In genomic region chr2:119207961-119208343, GRCm38 (mm10) we compare ENCODE assay signal across 8 mouse cellular contexts. TPM values are rescaled to one million over a fixed set of nuclear protein-coding genes. Genes with fewer than 3 reads are reported as not detected.
DNase-seq lines count a peak whose midpoint lies in the region; ATAC-seq lines count a peak whose summit lies in the region.

No protein-coding gene starts in this region.

- no peak for ATAC-seq in heart, embryonic 11.5 days (replicated peaks; ENCODE audit: insufficient number of reproducible peaks, low FRiP score, low TSS enrichment)
- ATAC-seq in hindbrain, embryonic 13.5 days (ENCODE audit: low FRiP score) = peak; percentile 0; the same call in 1 of the 2 replicates
- peak; percentile 7 for ATAC-seq in megakaryocyte progenitor cell, adult 5-6 weeks (replicated peaks; ENCODE audit: poor library complexity)

- H3K27ac ChIP-seq in heart, embryonic 11.5 days (ENCODE audit: low read depth, low read length) = peak overlapping the region; percentile 66
- H3K27ac ChIP-seq in hindbrain, embryonic 13.5 days = peak overlapping the region; percentile 91

- WGBS in heart, embryonic 11.5 days (ENCODE audit: insufficient replicate concordance) = 19% methylated on average over 6 of the region's 6 CpGs
- WGBS in hindbrain, embryonic 13.5 days = 27% methylated on average over 6 of the region's 6 CpGs

- H3K27me3 ChIP-seq in heart, embryonic 11.5 days (ENCODE audit: control insufficient read depth, insufficient read depth, low read length) = no peaks in the 10 kb centered on the region
- no peaks in the 10 kb centered on the region for H3K27me3 ChIP-seq in hindbrain, embryonic 13.5 days

- peak overlapping the region; percentile 75 for H3K9ac ChIP-seq in heart, embryonic 11.5 days (ENCODE audit: low read depth, low read length)
- peak overlapping the region; percentile 84 for H3K9ac ChIP-seq in hindbrain, embryonic 13.5 days

- H3K4me2 ChIP-seq in heart, embryonic 11.5 days = peak overlapping the region; percentile 62
- peak overlapping the region; percentile 74 for H3K4me2 ChIP-seq in hindbrain, embryonic 13.5 days

- peaks cover 12% of the 10 kb centered on the region for H3K4me1 ChIP-seq in heart, embryonic 11.5 days (ENCODE audit: control insufficient read depth, insufficient read depth, low read length)
- peaks cover 24% of the 10 kb centered on the region for H3K4me1 ChIP-seq in hindbrain, embryonic 13.5 days (replicated peaks)

- peak overlapping the region; percentile 78 for H3K4me3 ChIP-seq in heart, embryonic 11.5 days (ENCODE audit: low read depth, low read length)
- H3K4me3 ChIP-seq in hindbrain, embryonic 13.5 days = peak overlapping the region; percentile 76

- no peaks in the 10 kb centered on the region for H3K9me3 ChIP-seq in heart, embryonic 11.5 days (replicated peaks; ENCODE audit: control insufficient read depth, low read length)
- no peaks in the 10 kb centered on the region for H3K9me3 ChIP-seq in hindbrain, embryonic 13.5 days

- no peak for DNase-seq in heart, adult 8-10 months (ENCODE audit: low spot score)
- DNase-seq in NIH3T3 (ENCODE audit: low read depth) = peak; percentile 6
- DNase-seq in cerebellum, adult 18-20 months = no peak
- no peak for DNase-seq in gastrocnemius, postnatal 25 days
- DNase-seq in thymus, postnatal 4 days = no peak

- H3K36me3 ChIP-seq in heart, embryonic 11.5 days (ENCODE audit: control insufficient read depth, insufficient read depth, low read length) = peaks cover 21% of the 10 kb centered on the region
- H3K36me3 ChIP-seq in hindbrain, embryonic 13.5 days = peaks cover 27% of the 10 kb centered on the region

RNA-seq across cellular contexts. Expression of gene Zfyve19, which starts 0.5 kb away (rescaled TPM):
- polyA plus RNA-seq in heart, embryonic 11.5 days (2014; fragmentation: Nextera tagmentation; extraction: Ambion mirVana) = 30.4 and 37.0 TPM in 2 replicates
- total RNA-seq in heart, adult 8-10 months (2022) = 10 to 100 TPM in 2 of 4 experiments, 1 to 10 TPM in 2; 7.8 to 14.3 (median 10.0) TPM
- polyA plus RNA-seq in hindbrain, embryonic 13.5 days (2015; fragmentation: Nextera tagmentation; extraction: Ambion mirVana) = 57.5 and 59.7 TPM in 2 replicates
- 29.4 and 38.4 TPM in 2 replicates for total RNA-seq in megakaryocyte progenitor cell, adult 5-6 weeks (2015)
- total RNA-seq in megakaryocyte progenitor cell, adult 5-6 weeks (2017) = 59.2 and 79.1 TPM in 2 replicates
- total RNA-seq in gastrocnemius, postnatal 25 days (2021) = 10 to 100 TPM; 10.5 to 11.7 TPM

RNA-seq across cellular contexts. Expression of gene Dnajc17, which starts 0.6 kb away (rescaled TPM):
- polyA plus RNA-seq in heart, embryonic 11.5 days (2014; fragmentation: Nextera tagmentation; extraction: Ambion mirVana) = 13.5 and 18.4 TPM in 2 replicates
- total RNA-seq in heart, adult 8-10 months (2022) = 10 to 100 TPM in 1 of 4 experiments, 1 to 10 TPM in 3; 7.6 to 11.2 (median 9.0) TPM
- polyA plus RNA-seq in hindbrain, embryonic 13.5 days (2015; fragmentation: Nextera tagmentation; extraction: Ambion mirVana) = 25.0 and 27.3 TPM in 2 replicates
- total RNA-seq in megakaryocyte progenitor cell, adult 5-6 weeks (2015) = 32.6 and 34.6 TPM in 2 replicates
- total RNA-seq in megakaryocyte progenitor cell, adult 5-6 weeks (2017) = 86.0 and 87.8 TPM in 2 replicates
- total RNA-seq in gastrocnemius, postnatal 25 days (2021) = 1 to 10 TPM; 6.4 to 7.1 TPM

RNA-seq across cellular contexts. Expression of gene Ppp1r14d, which starts 21.8 kb away (rescaled TPM):
- not detected in 2 replicates for polyA plus RNA-seq in heart, embryonic 11.5 days (2014; fragmentation: Nextera tagmentation; extraction: Ambion mirVana)
- not detected for total RNA-seq in heart, adult 8-10 months (2022)
- not detected in 2 replicates for polyA plus RNA-seq in hindbrain, embryonic 13.5 days (2015; fragmentation: Nextera tagmentation; extraction: Ambion mirVana)
- total RNA-seq in megakaryocyte progenitor cell, adult 5-6 weeks (2015) = not detected in 2 replicates
- not detected in 2 replicates for total RNA-seq in megakaryocyte progenitor cell, adult 5-6 weeks (2017)
- total RNA-seq in gastrocnemius, postnatal 25 days (2021) = not detected

RNA-seq across cellular contexts. Expression of gene Spint1, which starts 29.2 kb away (rescaled TPM):
- 0.83 and 1.1 TPM in 2 replicates for polyA plus RNA-seq in heart, embryonic 11.5 days (2014; fragmentation: Nextera tagmentation; extraction: Ambion mirVana)
- under 1 TPM in 1 of 4 experiments, not detected in 3; 0.14 TPM for total RNA-seq in heart, adult 8-10 months (2022)
- 0.72 and 0.99 TPM in 2 replicates for polyA plus RNA-seq in hindbrain, embryonic 13.5 days (2015; fragmentation: Nextera tagmentation; extraction: Ambion mirVana)
- total RNA-seq in megakaryocyte progenitor cell, adult 5-6 weeks (2015) = 0.20 and 0.44 TPM in 2 replicates
- 0.14 TPM in 1 of 2 replicates, not detected in the other for total RNA-seq in megakaryocyte progenitor cell, adult 5-6 weeks (2017)
- total RNA-seq in gastrocnemius, postnatal 25 days (2021) = under 1 TPM in 1 of 2 experiments, not detected in 1; 0.10 TPM

RNA-seq across cellular contexts. Expression of gene Gm14137, which starts 33.6 kb away (rescaled TPM):
- 0.25 TPM in 1 of 2 replicates, not detected in the other for polyA plus RNA-seq in heart, embryonic 11.5 days (2014; fragmentation: Nextera tagmentation; extraction: Ambion mirVana)
- total RNA-seq in heart, adult 8-10 months (2022) = not detected
- 0.75 and 0.96 TPM in 2 replicates for polyA plus RNA-seq in hindbrain, embryonic 13.5 days (2015; fragmentation: Nextera tagmentation; extraction: Ambion mirVana)
- total RNA-seq in megakaryocyte progenitor cell, adult 5-6 weeks (2015) = not detected in 2 replicates
- total RNA-seq in megakaryocyte progenitor cell, adult 5-6 weeks (2017) = not detected in 2 replicates
- not detected for total RNA-seq in gastrocnemius, postnatal 25 days (2021)
